Mouse (Mus musculus) thymus, adult 2 months (tissue): ENCODE data around the gene Elavl3. TPM values are rescaled to one million over a fixed set of nuclear protein-coding genes. Genes with fewer than 3 reads are reported as not detected.

Experiments used
- DNase-seq: peaks from one replicate; pipeline ENCODE4 v3.0.0; 2021
- H3K27ac ChIP-seq: fragments of 200-500 bp; 2 replicates; pipeline ENCODE4 v1.5.1; 2012; ENCODE audit warnings: low read length, control low read depth; ENCODE audit not compliant: control insufficient read depth, insufficient read depth
- H3K27me3 ChIP-seq: fragments of 200-500 bp; 2 replicates; pipeline ENCODE4 v1.6.1; 2012; ENCODE audit warnings: mild to moderate bottlenecking, low read length, moderate library complexity, mixed read lengths; ENCODE audit not compliant: control insufficient read depth, insufficient read depth
- H3K36me3 ChIP-seq: fragments of 200-500 bp; 2 replicates; pipeline ENCODE4 v1.6.1; 2012; ENCODE audit warnings: mild to moderate bottlenecking, low read length, moderate library complexity; ENCODE audit not compliant: control insufficient read depth, insufficient read depth
- H3K4me1 ChIP-seq: fragments of 200-500 bp; replicated peaks from 2 replicates; pipeline ENCODE4 v1.6.1; 2012; ENCODE audit warnings: low read length; ENCODE audit not compliant: control insufficient read depth, insufficient read depth
- H3K4me3 ChIP-seq: fragments of 200-500 bp; 2 replicates; pipeline ENCODE4 v1.5.1; 2012; ENCODE audit warnings: mild to moderate bottlenecking, low read length, control low read depth, moderate library complexity; ENCODE audit not compliant: control insufficient read depth, insufficient read depth
- CTCF ChIP-seq: fragments of 200-500 bp; IDR thresholded peaks from 2 replicates; pipeline ENCODE4 v1.5.1; 2012; ENCODE audit warnings: mild to moderate bottlenecking, control low read depth, low read length, moderate library complexity, borderline replicate concordance; ENCODE audit not compliant: control insufficient read depth, poor library complexity, insufficient read depth; ENCODE audit errors: extremely low read depth
- POLR2A ChIP-seq: fragments of 200-500 bp; IDR thresholded peaks from 2 replicates; pipeline ENCODE4 v1.6.1; 2012; ENCODE audit warnings: mild to moderate bottlenecking, low read length, control low read depth, moderate library complexity; ENCODE audit not compliant: control insufficient read depth, poor library complexity, insufficient read depth; ENCODE audit errors: extremely low read depth
- WGBS: fragments of 180-500 bp; shearing (Covaris S2); methylation state at CpG from one replicate; pipeline ENCODE4 v1.1.7; 2018; 5-methylcytosine and 5-hydroxymethylcytosine counted together
- polyA plus RNA-seq: library from polyadenylated mRNA; depleted of rRNA; stranded (reverse); fragments of >200 nt; gene quantifications from 2 replicates; pipeline ENCODE4 v1.2.3, GENCODE M21; 2012; rRNA removed

Elavl3 gene
- polyA plus RNA-seq = 0.35 and 0.43 TPM in 2 replicates

DNA sequence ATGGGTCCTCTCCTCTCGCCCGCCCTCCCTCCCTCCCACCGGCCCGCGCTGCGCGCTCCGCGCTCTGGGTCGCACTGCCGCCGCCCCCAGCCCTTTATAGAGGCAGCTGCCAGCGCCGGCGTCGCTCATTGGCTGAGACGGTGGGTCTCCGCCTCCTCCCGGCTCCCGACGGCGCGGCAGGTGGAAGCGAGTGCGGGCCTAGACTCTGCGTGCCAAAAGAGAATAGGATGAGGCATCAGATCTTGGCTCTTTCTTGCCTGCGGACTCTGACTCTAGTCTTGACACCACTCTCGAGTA, at the start of gene Elavl3:
Gene Elavl3 (minus strand): TSS at position 66 of the 297 bp plus-strand sequence.
- H3K36me3 ChIP-seq = no peaks in the 10 kb centered on the region
- H3K27me3 ChIP-seq = peaks cover 10% of the 10 kb centered on the region; the same call in 1 of the 2 replicates
- 6% methylated on average over 25 of the region's 28 CpGs for WGBS
- peak; percentile 54 for DNase-seq
- H3K4me1 ChIP-seq = peaks cover 21% of the 10 kb centered on the region
- H3K4me3 ChIP-seq = no peak within 1 kb of the TSS
- H3K27ac ChIP-seq = no peak within 1 kb of the TSS
- TF ChIP-seq CTCF (no peak), POLR2A (no peak)

DNA sequence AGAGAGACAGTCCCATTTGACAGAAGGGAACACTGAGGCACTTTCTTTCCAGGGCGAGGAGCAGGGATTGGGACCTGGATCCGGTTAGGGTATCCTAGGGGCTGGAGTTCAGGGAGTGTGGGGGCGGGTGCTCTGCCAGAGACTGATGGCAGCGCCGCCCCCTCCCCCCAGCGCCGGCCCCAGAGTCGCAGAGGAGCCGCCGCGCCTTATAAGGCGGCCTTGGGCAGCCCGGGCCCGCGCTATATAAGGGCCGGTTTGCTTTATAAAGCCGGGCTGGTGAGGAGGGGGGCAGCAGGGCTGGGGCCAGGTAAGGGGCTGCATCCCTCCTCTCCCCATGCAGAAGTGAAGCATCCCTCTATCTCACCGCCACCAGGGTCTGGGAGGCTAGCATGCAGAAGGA, 48.1 kb upstream of the Elavl3 start:
- H3K4me3 ChIP-seq = no peak overlapping the region
- H3K27ac ChIP-seq = no peak overlapping the region
- TF ChIP-seq POLR2A (no peak), CTCF (no peak)
- 20% methylated on average over 18 of the region's 18 CpGs for WGBS
- no peaks in the 10 kb centered on the region for H3K36me3 ChIP-seq
- H3K27me3 ChIP-seq = no peaks in the 10 kb centered on the region; the same call in 1 of the 2 replicates
- no peak for DNase-seq
- H3K4me1 ChIP-seq = peaks cover 3% of the 10 kb centered on the region; the same call in 1 of the 2 replicates

DNA sequence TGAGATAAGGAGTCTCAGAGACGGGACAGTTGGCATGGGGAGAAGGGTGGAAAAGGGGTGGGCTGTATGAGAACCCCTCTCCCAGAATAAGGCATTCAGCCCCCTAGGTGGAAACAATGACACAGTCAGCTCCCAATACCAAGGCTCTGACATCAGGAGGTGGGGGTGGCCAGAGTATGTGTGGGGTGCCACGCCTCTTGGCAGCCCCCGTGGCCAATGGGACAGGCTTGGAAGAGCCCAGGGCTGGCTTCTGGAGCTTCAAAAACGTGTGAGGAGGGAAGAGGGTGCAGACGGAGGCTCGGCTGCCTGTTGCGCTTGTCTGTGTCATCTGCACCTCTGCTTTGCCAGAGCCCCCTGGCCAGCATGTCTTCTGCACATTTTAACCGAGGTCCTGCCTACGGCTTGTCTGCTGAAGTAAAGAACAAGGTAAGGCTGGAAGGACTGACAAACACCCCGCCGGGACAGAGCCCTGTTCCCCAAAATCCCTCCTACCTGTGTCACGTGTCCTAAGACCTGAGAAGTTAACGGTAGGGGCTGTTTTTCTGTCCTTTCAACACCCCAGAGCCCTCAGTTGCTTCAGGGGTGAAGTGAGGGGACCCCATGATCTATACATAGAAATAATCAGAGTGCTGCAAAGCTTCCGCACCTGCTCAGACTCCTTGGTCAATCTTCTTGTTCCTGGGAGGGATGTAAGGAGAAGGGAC, 47.3 kb upstream of the Elavl3 start, which contains the start of gene Cnn1:
Gene Cnn1 (plus strand): TSS at position 224 of the 704 bp plus-strand sequence.
- TF ChIP-seq POLR2A (no peak), CTCF (no peak)
- DNase-seq = no peak
- no peaks in the 10 kb centered on the region for H3K36me3 ChIP-seq
- H3K4me1 ChIP-seq = peaks cover 3% of the 10 kb centered on the region; the same call in 1 of the 2 replicates
- no peaks in the 10 kb centered on the region; the same call in 1 of the 2 replicates for H3K27me3 ChIP-seq
- no peak within 1 kb of the TSS for H3K27ac ChIP-seq
- no peak within 1 kb of the TSS for H3K4me3 ChIP-seq
- 23% methylated on average over 14 of the region's 14 CpGs for WGBS

DNA sequence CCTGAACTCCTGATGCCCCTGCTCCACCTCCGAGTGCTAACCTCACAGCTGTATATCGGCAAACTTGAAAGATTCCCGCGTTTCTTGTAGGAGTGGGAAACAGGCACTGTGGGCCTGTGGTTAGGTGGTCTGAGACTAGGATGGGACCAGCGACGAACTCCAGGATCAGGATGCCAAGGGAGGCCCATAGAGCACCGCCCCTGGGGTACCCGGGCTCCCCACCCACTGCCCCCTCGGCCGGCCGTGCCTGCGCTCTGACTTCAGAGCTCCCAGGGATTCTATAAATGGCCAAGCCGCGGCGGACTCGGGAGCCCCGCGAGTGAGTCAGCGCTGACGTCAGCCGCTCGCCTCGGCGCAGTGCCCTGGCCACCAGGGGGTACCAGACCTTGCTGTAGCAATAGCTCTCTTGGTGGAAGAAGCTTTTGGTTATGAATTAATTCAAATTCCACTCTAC, 44.1 kb upstream of the Elavl3 start:
- H3K4me1 ChIP-seq = peaks cover 3% of the 10 kb centered on the region; the same call in 1 of the 2 replicates
- no peak overlapping the region for H3K27ac ChIP-seq
- peak; percentile 81 for DNase-seq
- 1% methylated on average over 24 of the region's 24 CpGs for WGBS
- no peaks in the 10 kb centered on the region for H3K36me3 ChIP-seq
- H3K4me3 ChIP-seq = no peak overlapping the region
- no peaks in the 10 kb centered on the region; the same call in 1 of the 2 replicates for H3K27me3 ChIP-seq
- TF ChIP-seq POLR2A (no peak), CTCF (peak; percentile 87; the same call in 1 of the 2 replicates)

DNA sequence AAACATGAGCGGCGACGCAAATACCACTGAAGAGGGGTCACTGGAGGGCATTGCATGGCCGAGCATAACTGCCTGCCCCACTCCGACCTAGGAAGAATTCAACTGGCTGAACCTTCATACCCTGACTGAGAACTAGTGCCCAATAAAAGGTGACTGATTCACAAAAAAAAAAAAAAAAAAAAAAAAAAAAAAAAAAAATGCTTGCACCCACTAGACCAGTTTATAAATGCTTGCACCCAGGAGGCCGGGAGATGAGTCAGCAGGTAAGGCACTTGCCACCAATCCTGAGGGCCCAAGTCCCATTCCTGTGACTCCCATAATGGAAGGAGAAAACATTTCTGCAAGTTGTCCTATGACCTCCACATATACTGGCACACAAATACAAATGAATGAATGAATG, 40.9 kb upstream of the Elavl3 start:
- WGBS = 89% methylated on average over 6 of the region's 6 CpGs

DNA sequence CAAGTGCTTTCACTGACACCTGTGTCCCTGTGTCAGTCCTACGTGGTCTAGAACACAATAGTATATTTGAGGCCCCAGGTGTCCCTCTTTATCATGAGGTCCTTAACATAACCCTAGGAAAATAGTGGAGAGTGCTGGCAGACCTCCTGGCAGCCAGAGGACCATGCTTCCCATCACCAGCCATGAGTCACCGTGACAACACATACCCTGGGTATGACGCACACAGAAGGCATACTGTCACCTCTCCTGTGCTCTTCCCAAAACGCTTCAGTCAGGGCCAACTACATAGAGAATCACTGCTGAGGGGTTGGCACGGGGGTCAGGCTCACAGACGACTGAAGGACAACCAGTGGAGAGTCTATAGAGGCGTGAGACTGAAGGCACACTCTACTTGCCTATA, 38.2 kb upstream of the Elavl3 start:
- WGBS = 91% methylated on average over 7 of the region's 7 CpGs
- H3K4me1 ChIP-seq = peaks cover 5% of the 10 kb centered on the region
- no peaks in the 10 kb centered on the region for H3K27me3 ChIP-seq
- no peak for TF ChIP-seq CTCF
- no peak for TF ChIP-seq POLR2A
- H3K36me3 ChIP-seq = no peaks in the 10 kb centered on the region
- no peak overlapping the region for H3K4me3 ChIP-seq
- no peak for DNase-seq
- no peak overlapping the region for H3K27ac ChIP-seq

More for the DNA sequence above, 40.9 kb upstream of the Elavl3 start:
- no peaks in the 10 kb centered on the region for H3K36me3 ChIP-seq
- no peak overlapping the region for H3K27ac ChIP-seq
- no peak overlapping the region for H3K4me3 ChIP-seq
- H3K4me1 ChIP-seq = peaks cover 3% of the 10 kb centered on the region; the same call in 1 of the 2 replicates
- no peak for TF ChIP-seq CTCF
- no peak for TF ChIP-seq POLR2A
- no peak for DNase-seq
- no peaks in the 10 kb centered on the region for H3K27me3 ChIP-seq
